In the genomic region with DNA sequence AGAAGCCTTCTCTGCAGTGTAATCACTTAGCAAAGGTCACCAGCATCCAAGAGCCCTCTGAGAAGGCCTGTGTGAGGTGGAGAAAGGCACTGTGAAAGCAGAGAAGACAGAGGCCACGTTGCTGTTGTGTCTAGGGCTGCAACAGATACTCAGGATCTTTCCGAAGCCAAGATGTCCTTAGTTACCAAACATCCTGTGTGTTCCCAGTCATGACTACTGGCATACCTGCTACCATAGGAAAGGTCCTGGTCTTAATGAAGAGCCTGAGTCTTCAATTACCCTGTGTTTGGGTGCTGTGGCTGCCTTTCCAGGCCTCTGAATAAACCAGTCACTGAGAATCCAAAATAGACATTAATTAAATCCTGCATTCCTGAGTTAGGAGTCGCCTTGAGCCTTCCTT, we compare ENCODE assay signal across 19 mouse cellular contexts.
A peak's percentile ranks its signal among the peaks of the same experiment; 100 is the strongest.
DNase-seq lines count a peak whose midpoint lies in the region; ATAC-seq lines count a peak whose summit lies in the region.
"Had no signal": no experiment of that assay in that cellular context is flagged by ENCODE, and none has a peak within 500 bp of the region (broad histone marks: within the 10 kb centered on the region; RNA-seq: fewer than 3 reads in every experiment).

No protein-coding gene starts in this region.

- peaks cover 12% of the 10 kb centered on the region; the same call in 1 of the 2 replicates for H3K4me1 ChIP-seq in hindbrain, embryonic 10.5 days (replicated peaks)
- 0 out of 2 replicates have a peak, but pooled peaks cover 2% of the 10 kb centered on the region for H3K4me1 ChIP-seq in hindbrain, embryonic 16.5 days (ENCODE audit: control insufficient read depth, insufficient read depth, low read depth, low read length)
- peaks cover 14% of the 10 kb centered on the region for H3K4me1 ChIP-seq in kidney, embryonic 15.5 days
- H3K4me1 ChIP-seq in neural tube, embryonic 14.5 days (ENCODE audit: control insufficient read depth, insufficient read depth, low read length): peaks cover 2% of the 10 kb centered on the region; the same call in 1 of the 2 replicates
- H3K4me1 ChIP-seq: embryonic facial prominence, embryonic 12.5 days; forebrain, embryonic 15.5 days; intestine, embryonic 15.5 days had no signal

- DNase-seq in hindbrain, embryonic 10.5 days (ENCODE audit: low spot score): no peak
- DNase-seq in kidney, postnatal 4 days: no peak
- DNase-seq in neural tube, embryonic 10.5 days (ENCODE audit: extremely low spot score, low spot score): no peak
- DNase-seq: adrenal gland, adult 2 months; adrenal gland, postnatal 14 days; B cell, adult 2 months; gastrocnemius, postnatal 25 days; heart, adult 2 months had no signal

- WGBS in hindbrain, embryonic 10.5 days: 68% methylated on average over 3 of the region's 3 CpGs
- 43% methylated on average over 3 of the region's 3 CpGs for WGBS in hindbrain, embryonic 16.5 days
- WGBS in kidney, embryonic 15.5 days: 25% methylated on average over 3 of the region's 3 CpGs
- 41% methylated on average over 3 of the region's 3 CpGs for WGBS in neural tube, embryonic 14.5 days

- no peak overlapping the region for H3K4me2 ChIP-seq in hindbrain, embryonic 16.5 days (ENCODE audit: low read length)
- no peak overlapping the region for H3K4me2 ChIP-seq in kidney, embryonic 15.5 days
- H3K4me2 ChIP-seq in neural tube, embryonic 14.5 days (ENCODE audit: low read depth, low read length): no peak overlapping the region
- H3K4me2 ChIP-seq: embryonic facial prominence, embryonic 12.5 days; embryonic facial prominence, embryonic 15.5 days; forebrain, embryonic 15.5 days; heart, embryonic 11.5 days; hindbrain, embryonic 14.5 days; intestine, embryonic 15.5 days had no signal

- H3K27me3 ChIP-seq in hindbrain, embryonic 10.5 days (ENCODE audit: insufficient read depth, poor library complexity, severe bottlenecking): no peaks in the 10 kb centered on the region
- H3K27me3 ChIP-seq in hindbrain, embryonic 16.5 days (replicated peaks; ENCODE audit: control insufficient read depth, insufficient read depth, low read length): no peaks in the 10 kb centered on the region
- no peaks in the 10 kb centered on the region for H3K27me3 ChIP-seq in kidney, embryonic 15.5 days
- H3K27me3 ChIP-seq in neural tube, embryonic 14.5 days (ENCODE audit: control insufficient read depth, insufficient read depth, low read length): no peaks in the 10 kb centered on the region
- H3K27me3 ChIP-seq: CH12.LX; embryonic facial prominence, embryonic 12.5 days; embryonic facial prominence, embryonic 15.5 days; forebrain, embryonic 15.5 days; intestine, embryonic 15.5 days had no signal

- H3K9me3 ChIP-seq in hindbrain, embryonic 10.5 days: peaks cover 3% of the 10 kb centered on the region; the same call in 1 of the 2 replicates
- H3K9me3 ChIP-seq in hindbrain, embryonic 16.5 days (ENCODE audit: control insufficient read depth, low read length): no peaks in the 10 kb centered on the region
- H3K9me3 ChIP-seq in kidney, embryonic 15.5 days (replicated peaks): no peaks in the 10 kb centered on the region
- H3K9me3 ChIP-seq in neural tube, embryonic 14.5 days (ENCODE audit: control insufficient read depth, low read length): no peaks in the 10 kb centered on the region
- H3K9me3 ChIP-seq: embryonic facial prominence, embryonic 12.5 days; embryonic facial prominence, embryonic 15.5 days; forebrain, embryonic 15.5 days; G1E; intestine, embryonic 15.5 days had no signal

- ATAC-seq in hindbrain, embryonic 16.5 days: no peak
- ATAC-seq in kidney, embryonic 15.5 days (replicated peaks; ENCODE audit: low FRiP score): peak; percentile 58
- ATAC-seq in neural tube, embryonic 14.5 days (ENCODE audit: low read depth): peak; percentile 28; the same call in 1 of the 2 replicates
- ATAC-seq: forebrain, embryonic 15.5 days; intestine, embryonic 15.5 days had no signal

- no peak overlapping the region for H3K4me3 ChIP-seq in hindbrain, embryonic 10.5 days
- no peak overlapping the region for H3K4me3 ChIP-seq in hindbrain, embryonic 16.5 days (ENCODE audit: low read length)
- H3K4me3 ChIP-seq in kidney, embryonic 15.5 days (replicated peaks): no peak overlapping the region
- H3K4me3 ChIP-seq in neural tube, embryonic 14.5 days (ENCODE audit: low read depth, low read length): no peak overlapping the region
- H3K4me3 ChIP-seq: embryonic facial prominence, embryonic 12.5 days; embryonic facial prominence, embryonic 15.5 days; forebrain, embryonic 15.5 days; heart, adult 2 months; intestine, embryonic 15.5 days had no signal

- peak overlapping the region; percentile 50; the same call in 1 of the 2 replicates for H3K27ac ChIP-seq in hindbrain, embryonic 10.5 days
- H3K27ac ChIP-seq in hindbrain, embryonic 16.5 days (ENCODE audit: low read depth, low read length): no peak overlapping the region
- H3K27ac ChIP-seq in kidney, embryonic 15.5 days: peak overlapping the region; percentile 41; the same call in 1 of the 2 replicates
- H3K27ac ChIP-seq in neural tube, embryonic 14.5 days (ENCODE audit: low read depth, low read length): no peak overlapping the region
- H3K27ac ChIP-seq: embryonic facial prominence, embryonic 12.5 days; forebrain, embryonic 15.5 days; heart, adult 2 months; hindbrain, embryonic 14.5 days; intestine, embryonic 15.5 days had no signal

- H3K36me3 ChIP-seq in hindbrain, embryonic 10.5 days: 0 out of 2 replicates have a peak, but pooled peaks cover 3% of the 10 kb centered on the region
- no peaks in the 10 kb centered on the region for H3K36me3 ChIP-seq in hindbrain, embryonic 16.5 days (ENCODE audit: control insufficient read depth, insufficient read depth, low read length)
- H3K36me3 ChIP-seq in kidney, embryonic 15.5 days: no peaks in the 10 kb centered on the region
- no peaks in the 10 kb centered on the region for H3K36me3 ChIP-seq in neural tube, embryonic 14.5 days (ENCODE audit: control insufficient read depth, insufficient read depth, low read length)
- H3K36me3 ChIP-seq: embryonic facial prominence, embryonic 12.5 days; embryonic facial prominence, embryonic 15.5 days; forebrain, embryonic 15.5 days; G1E; intestine, embryonic 15.5 days had no signal

- no peak overlapping the region for H3K9ac ChIP-seq in hindbrain, embryonic 16.5 days (ENCODE audit: low read depth, low read length)
- no peak overlapping the region for H3K9ac ChIP-seq in kidney, embryonic 15.5 days
- H3K9ac ChIP-seq in neural tube, embryonic 14.5 days (replicated peaks; ENCODE audit: low read depth, low read length): no peak overlapping the region
- H3K9ac ChIP-seq: embryonic facial prominence, embryonic 12.5 days; embryonic facial prominence, embryonic 15.5 days; forebrain, embryonic 15.5 days; hindbrain, embryonic 14.5 days; intestine, embryonic 15.5 days had no signal

Comparison
In these comparisons a context has a peak if more than half of its experiments do, and no peak if none do; other contexts are left out.
1. H3K27ac ChIP-seq: peak in hindbrain, embryonic 10.5 days (single experiment) and kidney, embryonic 15.5 days (single experiment); none in hindbrain, embryonic 16.5 days (single experiment) and neural tube, embryonic 14.5 days (single experiment).